Mouse (Mus musculus) heart, postnatal 0 days (tissue): Measurements from ENCODE around the gene Olfr325. TPM values are rescaled to one million over a fixed set of nuclear protein-coding genes. Genes with fewer than 3 reads are reported as not detected.

Source experiments
- ATAC-seq: fragments of 200-750 bp; cut with Nextera tagmentation; 2 replicates; pipeline ENCODE4 v1.8.0; 2017; ENCODE audit warnings: low read depth, moderate number of reproducible peaks, moderate library complexity; ENCODE audit not compliant: insufficient read depth
- DNase-seq: peaks from one replicate; pipeline ENCODE4 v3.0.0-alpha.2; 2016; ENCODE audit warnings: low spot score
- H3K27ac ChIP-seq: fragments of 300-500 bp; sonication (generic); 2 replicates; pipeline ENCODE4 v1.5.1; 2014; ENCODE audit warnings: low read depth, mild to moderate bottlenecking
- H3K27me3 ChIP-seq: fragments of 300-500 bp; sonication (generic); 2 replicates; pipeline ENCODE4 v1.6.1; 2014; ENCODE audit warnings: low read length, mixed read lengths; ENCODE audit not compliant: control insufficient read depth, insufficient read depth
- H3K36me3 ChIP-seq: fragments of 300-500 bp; sonication (generic); replicated peaks from 2 replicates; pipeline ENCODE4 v1.6.1; 2014; ENCODE audit warnings: low read length, mixed read lengths; ENCODE audit not compliant: control insufficient read depth, insufficient read depth
- H3K4me1 ChIP-seq: fragments of 300-500 bp; sonication (generic); 2 replicates; pipeline ENCODE4 v1.6.1; 2014; ENCODE audit warnings: antibody characterized with exemption; ENCODE audit not compliant: control insufficient read depth, insufficient read depth
- H3K4me2 ChIP-seq: fragments of 300-500 bp; sonication (generic); 2 replicates; pipeline ENCODE4 v1.6.1; 2014; ENCODE audit warnings: low read depth, mild to moderate bottlenecking, low read length, moderate library complexity
- H3K4me3 ChIP-seq: fragments of 300-500 bp; sonication (generic); 2 replicates; pipeline ENCODE4 v1.5.1; 2014; ENCODE audit warnings: low read depth, low read length
- H3K9ac ChIP-seq: fragments of 300-500 bp; sonication (generic); replicated peaks from 2 replicates; pipeline ENCODE4 v1.6.1; 2014; ENCODE audit warnings: low read depth, low read length, mixed read lengths
- H3K9me3 ChIP-seq: fragments of 300-500 bp; sonication (generic); replicated peaks from 2 replicates; pipeline ENCODE4 v1.6.1; 2016; ENCODE audit warnings: low read length; ENCODE audit not compliant: control insufficient read depth
- CTCF ChIP-seq: IDR thresholded peaks from 2 replicates; pipeline ENCODE4 v1.5.1; 2016; ENCODE audit warnings: antibody characterized with exemption, control low read depth, low read depth
- EP300 ChIP-seq: IDR thresholded peaks from 2 replicates; pipeline ENCODE4 v1.6.1; 2016; ENCODE audit warnings: antibody characterized with exemption, low read depth
- WGBS: fragments of 180-500 bp; shearing (Covaris S2); extraction: QIAGEN DNeasy Blood & Tissue Kit; methylation state at CpG from one replicate; pipeline ENCODE4 v1.1.7; 2014; 5-methylcytosine and 5-hydroxymethylcytosine counted together
- polyA plus RNA-seq: library from polyadenylated mRNA; unstranded; fragments of >200 nt; fragmentation: Nextera tagmentation; extraction: Ambion mirVana; gene quantifications from 2 replicates; pipeline ENCODE4 v1.2.1, GENCODE M21; 2015
- total RNA-seq: library from RNA; depleted of rRNA; stranded (reverse); fragments of >200 nt; gene quantifications from 2 replicates; pipeline ENCODE4 v1.2.3, GENCODE M21; 2014; ENCODE audit warnings: low replicate concordance; rRNA removed

Olfr325 gene
- total and polyA plus RNA-seq, 2 experiments from 2014 or later, result not detected

DNA sequence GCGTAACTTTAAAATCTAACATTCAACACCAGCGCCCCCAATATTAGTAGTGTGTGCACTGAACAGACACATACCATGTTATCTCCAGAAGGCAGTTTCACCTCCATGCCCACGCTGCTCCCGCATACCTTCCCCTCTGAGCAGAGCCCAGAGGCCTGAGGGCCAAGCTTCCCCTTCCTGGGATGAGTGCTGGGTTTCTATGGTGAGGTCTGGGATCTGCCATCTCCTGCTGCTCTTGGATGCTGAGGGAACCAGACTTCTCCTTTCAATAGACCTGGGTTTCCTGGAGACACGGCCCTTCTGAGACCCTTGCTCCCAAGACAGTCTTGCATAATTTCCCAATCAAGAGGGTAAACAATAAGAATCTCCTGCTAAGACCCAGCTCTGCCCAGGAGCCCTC, 52.9 kb downstream of the Olfr325 start, which contains the start of gene Olfr323:
Olfr323 (minus strand) TSS at position 101 of the 400 bp plus-strand sequence.
- ATAC-seq, result no peak
- WGBS, result 68% methylated on average over 5 of the region's 5 CpGs
- no peaks in the 10 kb centered on the region for H3K9me3 ChIP-seq

More for the DNA sequence above, 52.9 kb downstream of the Olfr325 start, which contains the start of gene Olfr323:
- Histone ChIP-seq H3K9ac (no peak within 1 kb of the TSS), H3K4me3 (no peak within 1 kb of the TSS), H3K27me3 (no peaks in the 10 kb centered on the region), H3K27ac (no peak within 1 kb of the TSS), H3K4me1 (no peaks in the 10 kb centered on the region), H3K36me3 (no peaks in the 10 kb centered on the region), H3K4me2 (no peak within 1 kb of the TSS)
- DNase-seq, result no peak
- TF ChIP-seq EP300 (no peak), CTCF (no peak)

Other genes with a start within 250 kb of the Olfr325 start
- gene Zfp672, start 247.4 kb upstream of the Olfr325 start, total RNA-seq, result 31.4 and 62.4 TPM in 2 replicates
- 53.5 and 60.8 TPM in 2 replicates for gene Zfp672, start 247.4 kb upstream of the Olfr325 start, polyA plus RNA-seq
- 30.2 and 42.9 TPM in 2 replicates for gene Sh3bp5l, start 247.0 kb upstream of the Olfr325 start, total RNA-seq
- gene Sh3bp5l, start 247.0 kb upstream of the Olfr325 start, polyA plus RNA-seq, result 28.2 and 29.5 TPM in 2 replicates
- not detected in 2 replicates for gene Lypd8, start 198.7 kb upstream of the Olfr325 start, total RNA-seq
- gene Lypd8, start 198.7 kb upstream of the Olfr325 start, polyA plus RNA-seq, result 0.12 TPM in 1 of 2 replicates, not detected in the other
- gene 1810065E05Rik, start 156.6 kb upstream of the Olfr325 start, total RNA-seq, result not detected in 2 replicates
- gene 1810065E05Rik, start 156.6 kb upstream of the Olfr325 start, polyA plus RNA-seq, result not detected in 2 replicates
- gene Gm12253, start 145.2 kb upstream of the Olfr325 start, total RNA-seq, result not detected in 2 replicates
- gene Gm12253, start 145.2 kb upstream of the Olfr325 start, polyA plus RNA-seq, result not detected in 2 replicates
- gene Lypd9, start 124.8 kb upstream of the Olfr325 start, total RNA-seq, result not detected in 2 replicates
- gene Lypd9, start 124.8 kb upstream of the Olfr325 start, polyA plus RNA-seq, result not detected in 2 replicates
- gene Olfr30, start 115.5 kb upstream of the Olfr325 start, total RNA-seq, result not detected in 2 replicates
- gene Olfr30, start 115.5 kb upstream of the Olfr325 start, polyA plus RNA-seq, result not detected in 2 replicates
- gene Olfr332, start 85.2 kb upstream of the Olfr325 start, total RNA-seq, result not detected in 2 replicates
- gene Olfr332, start 85.2 kb upstream of the Olfr325 start, polyA plus RNA-seq, result not detected in 2 replicates
- gene Olfr331, start 75.2 kb upstream of the Olfr325 start, total RNA-seq, result not detected in 2 replicates
- not detected in 2 replicates for gene Olfr331, start 75.2 kb upstream of the Olfr325 start, polyA plus RNA-seq
- gene Olfr330, start 42.9 kb upstream of the Olfr325 start, total RNA-seq, result not detected in 2 replicates
- gene Olfr330, start 42.9 kb upstream of the Olfr325 start, polyA plus RNA-seq, result not detected in 2 replicates
- not detected in 2 replicates for gene Olfr329-ps, start 31.3 kb upstream of the Olfr325 start, total RNA-seq
- not detected in 2 replicates for gene Olfr329-ps, start 31.3 kb upstream of the Olfr325 start, polyA plus RNA-seq
- not detected in 2 replicates for gene Olfr328, start 22.1 kb upstream of the Olfr325 start, total RNA-seq
- gene Olfr328, start 22.1 kb upstream of the Olfr325 start, polyA plus RNA-seq, result not detected in 2 replicates
- gene Olfr224, start 7.2 kb upstream of the Olfr325 start, total RNA-seq, result not detected in 2 replicates
- not detected in 2 replicates for gene Olfr224, start 7.2 kb upstream of the Olfr325 start, polyA plus RNA-seq
- not detected in 2 replicates for gene Olfr324, start 17.4 kb downstream of the Olfr325 start, total RNA-seq
- gene Olfr324, start 17.4 kb downstream of the Olfr325 start, polyA plus RNA-seq, result not detected in 2 replicates
- gene 2210407C18Rik, start 38.3 kb downstream of the Olfr325 start, total RNA-seq, result not detected in 2 replicates
- not detected in 2 replicates for gene 2210407C18Rik, start 38.3 kb downstream of the Olfr325 start, polyA plus RNA-seq
- not detected in 2 replicates for gene Olfr323, start 52.8 kb downstream of the Olfr325 start, total RNA-seq
- gene Olfr323, start 52.8 kb downstream of the Olfr325 start, polyA plus RNA-seq, result not detected in 2 replicates
- gene Trim58, start 62.7 kb downstream of the Olfr325 start, total RNA-seq, result not detected in 2 replicates
- 0.05 TPM in 1 of 2 replicates, not detected in the other for gene Trim58, start 62.7 kb downstream of the Olfr325 start, polyA plus RNA-seq
- gene Olfr322, start 81.1 kb downstream of the Olfr325 start, total RNA-seq, result not detected in 2 replicates
- not detected in 2 replicates for gene Olfr322, start 81.1 kb downstream of the Olfr325 start, polyA plus RNA-seq
- not detected in 2 replicates for gene Olfr320, start 103.4 kb downstream of the Olfr325 start, total RNA-seq
- gene Olfr320, start 103.4 kb downstream of the Olfr325 start, polyA plus RNA-seq, result not detected in 2 replicates
- not detected in 2 replicates for gene Olfr319, start 121.4 kb downstream of the Olfr325 start, total RNA-seq
- not detected in 2 replicates for gene Olfr319, start 121.4 kb downstream of the Olfr325 start, polyA plus RNA-seq
- gene Olfr318, start 146.3 kb downstream of the Olfr325 start, total RNA-seq, result not detected in 2 replicates
- gene Olfr318, start 146.3 kb downstream of the Olfr325 start, polyA plus RNA-seq, result not detected in 2 replicates
- gene Olfr317, start 161.5 kb downstream of the Olfr325 start, total RNA-seq, result not detected in 2 replicates
- gene Olfr317, start 161.5 kb downstream of the Olfr325 start, polyA plus RNA-seq, result not detected in 2 replicates
- not detected in 2 replicates for gene Olfr316, start 175.0 kb downstream of the Olfr325 start, total RNA-seq
- gene Olfr316, start 175.0 kb downstream of the Olfr325 start, polyA plus RNA-seq, result not detected in 2 replicates
- not detected in 2 replicates for gene Olfr315, start 195.5 kb downstream of the Olfr325 start, total RNA-seq
- not detected in 2 replicates for gene Olfr315, start 195.5 kb downstream of the Olfr325 start, polyA plus RNA-seq
- gene Olfr314, start 205.2 kb downstream of the Olfr325 start, total RNA-seq, result not detected in 2 replicates
- not detected in 2 replicates for gene Olfr314, start 205.2 kb downstream of the Olfr325 start, polyA plus RNA-seq
- not detected in 2 replicates for gene Fam183b, start 224.2 kb downstream of the Olfr325 start, total RNA-seq
- gene Fam183b, start 224.2 kb downstream of the Olfr325 start, polyA plus RNA-seq, result 0.87 and 1.9 TPM in 2 replicates
- gene Olfr313, start 237.3 kb downstream of the Olfr325 start, total RNA-seq, result 0.12 TPM in 1 of 2 replicates, not detected in the other
- 0.04 TPM in 1 of 2 replicates, not detected in the other for gene Olfr313, start 237.3 kb downstream of the Olfr325 start, polyA plus RNA-seq